Mouse (Mus musculus): Measurements from ENCODE around the gene Rtkn.
A peak's percentile ranks its signal among the peaks of the same experiment; 100 is the strongest.

Gene Rtkn

GRCm38 (mm10) chr6:83134951-83135513 lies at the start of gene Rtkn:
TSS of gene Rtkn (plus strand) at chr6:83135463.
- DNase-seq (ENCODE audit: low spot score in 2 of 2): no peak

- no peak for DNase-seq (ENCODE audit: low spot score in 2 of 2)
Observed at GRCm38 (mm10) chr6:83086121-83087035, 48.9 kb upstream of the Rtkn start, which contains the start of gene Lbx2. TSS of gene Lbx2 (plus strand) at chr6:83086367.

DNA sequence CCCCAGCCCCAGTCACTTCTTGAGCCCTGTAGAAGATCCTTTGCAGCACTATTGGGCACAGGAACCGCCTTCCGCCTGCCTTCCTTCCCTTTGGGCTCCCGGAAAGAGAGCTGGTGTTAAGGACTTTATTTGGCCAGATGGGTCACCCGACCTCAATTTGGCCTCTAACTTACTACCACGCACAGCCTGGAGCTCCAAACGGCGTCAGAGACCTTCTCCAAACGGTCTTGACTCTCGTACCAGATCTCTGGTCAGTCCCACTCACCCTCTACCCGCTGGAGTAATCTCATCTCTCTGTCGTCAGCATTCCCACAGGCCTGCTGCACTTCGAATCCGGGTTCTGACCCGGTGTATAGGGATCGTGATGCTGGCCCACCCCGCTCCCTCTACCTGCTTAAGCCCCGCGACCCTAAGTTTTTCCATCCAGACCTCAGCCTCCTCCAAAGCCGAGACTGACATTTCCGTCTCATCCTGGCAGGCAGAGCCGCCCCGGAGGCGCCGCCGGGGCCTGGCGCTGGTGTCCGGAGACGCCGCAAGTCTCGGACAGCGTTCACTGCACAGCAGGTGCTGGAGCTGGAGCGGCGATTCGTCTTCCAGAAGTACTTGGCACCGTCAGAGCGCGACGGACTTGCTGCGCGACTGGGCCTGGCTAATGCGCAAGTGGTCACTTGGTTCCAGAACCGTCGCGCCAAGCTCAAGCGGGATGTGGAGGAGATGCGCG lies 47.9 kb upstream of the Rtkn start:
- DNase-seq (ENCODE audit: low spot score in 2 of 2): no peak

DNA sequence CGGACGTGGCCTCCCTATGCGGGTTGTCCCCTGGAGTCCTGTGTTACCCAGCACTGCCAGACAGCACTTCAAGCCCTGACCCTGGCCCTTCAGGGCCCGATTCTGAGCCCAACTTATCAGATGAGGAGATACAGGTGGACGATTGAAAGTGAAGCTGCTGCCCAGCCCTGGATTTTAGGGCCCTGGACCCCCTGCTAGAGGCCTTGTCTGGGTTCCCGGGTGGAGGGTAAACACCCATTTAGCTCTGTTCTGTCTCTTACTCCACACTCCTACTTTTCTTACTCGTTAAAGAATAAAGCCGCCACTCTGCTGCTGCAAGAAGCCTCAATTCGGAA lies 47.4 kb upstream of the Rtkn start:
- DNase-seq (ENCODE audit: low spot score in 2 of 2): no peak

GRCm38 (mm10) chr6:83092416-83093127 lies 42.7 kb upstream of the Rtkn start:
- DNase-seq (ENCODE audit: low spot score in 2 of 2): no peak

GRCm38 (mm10) chr6:83095968-83096367 lies 39.3 kb upstream of the Rtkn start:
- no peak for DNase-seq (ENCODE audit: low spot score in 2 of 2)

GRCm38 (mm10) chr6:83098411-83098810 lies 36.9 kb upstream of the Rtkn start:
- no peak for DNase-seq (ENCODE audit: low spot score in 2 of 2)

GRCm38 (mm10) chr6:83101316-83101687 lies 34.0 kb upstream of the Rtkn start, which contains the start of the genes Ccdc142 and Gm42688:
TSS of gene Ccdc142 (plus strand) at chr6:83101601.
TSS of gene Gm42688 (plus strand) at chr6:83101617.
- DNase-seq (ENCODE audit: low spot score in 2 of 2): peak; percentile 92 to 95

DNA sequence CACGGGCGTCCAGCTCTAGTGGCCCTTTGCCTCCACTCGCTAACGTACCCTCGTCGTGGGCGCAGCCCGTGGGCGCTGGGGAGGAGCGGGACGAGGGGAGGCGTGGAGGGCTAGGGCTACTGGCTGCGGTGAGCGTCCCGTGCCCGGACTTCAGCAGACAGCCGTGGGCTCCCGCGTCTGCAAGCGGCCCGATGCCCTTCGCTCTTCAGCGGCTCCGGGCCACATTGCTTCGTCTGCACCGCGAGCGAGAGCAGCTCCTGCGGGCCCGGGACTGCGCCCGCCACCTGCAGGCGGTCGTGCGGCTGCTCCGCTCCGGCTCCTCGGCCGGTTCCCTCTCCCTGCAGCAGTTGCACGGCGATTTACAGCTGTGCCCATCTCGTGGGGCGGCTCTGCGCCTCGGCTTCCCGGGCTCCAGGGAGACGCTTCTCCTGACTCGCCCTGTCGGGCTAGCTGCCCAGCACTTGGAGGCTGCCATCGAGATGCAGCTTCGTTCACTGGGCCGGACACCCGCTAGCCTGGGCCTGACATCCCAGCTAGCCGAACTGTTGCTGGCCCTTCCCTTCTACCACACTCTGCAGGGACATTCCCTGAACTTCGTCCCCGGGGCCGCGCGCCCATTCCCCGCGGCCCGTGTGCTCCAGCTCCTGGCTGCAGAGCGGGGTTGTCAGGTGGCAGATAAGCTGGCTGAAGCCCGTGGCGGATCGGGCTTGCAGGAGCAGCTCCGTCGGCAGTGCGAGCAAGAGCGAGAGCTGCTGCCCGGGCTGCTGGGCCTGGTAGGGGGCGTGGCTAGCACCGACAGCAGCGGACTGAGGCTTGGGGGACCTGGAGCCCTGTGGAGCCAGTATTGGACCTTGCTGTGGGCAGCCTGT lies 33.3 kb upstream of the Rtkn start:
- peak; percentile 63 to 68 for DNase-seq (ENCODE audit: low spot score in 2 of 2)

GRCm38 (mm10) chr6:83103130-83103650 lies 32.1 kb upstream of the Rtkn start:
- no peak for DNase-seq (ENCODE audit: low spot score in 2 of 2)

DNA sequence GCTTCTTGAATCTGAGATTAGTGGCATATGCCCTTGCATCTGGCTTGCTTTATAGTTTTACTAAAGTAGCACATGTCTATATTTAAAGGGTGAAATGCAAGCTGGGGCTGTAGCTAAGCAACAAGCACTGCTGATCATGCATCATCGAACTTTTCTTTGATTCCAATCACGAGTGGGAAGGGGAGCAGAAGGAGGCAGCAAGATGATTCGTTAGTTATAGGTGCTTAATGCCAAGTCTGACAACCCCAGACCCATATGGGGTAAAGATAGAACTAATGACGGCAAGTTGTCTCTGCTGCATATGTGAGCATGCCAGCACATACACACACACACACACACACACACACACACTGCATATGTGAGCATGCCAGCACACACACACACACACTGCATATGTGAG lies 31.1 kb upstream of the Rtkn start:
- DNase-seq (ENCODE audit: low spot score in 2 of 2): no peak

- DNase-seq (ENCODE audit: low spot score in 2 of 2): peak; percentile 69 to 81
Observed at GRCm38 (mm10) chr6:83107566-83108400, 27.5 kb upstream of the Rtkn start.

DNA sequence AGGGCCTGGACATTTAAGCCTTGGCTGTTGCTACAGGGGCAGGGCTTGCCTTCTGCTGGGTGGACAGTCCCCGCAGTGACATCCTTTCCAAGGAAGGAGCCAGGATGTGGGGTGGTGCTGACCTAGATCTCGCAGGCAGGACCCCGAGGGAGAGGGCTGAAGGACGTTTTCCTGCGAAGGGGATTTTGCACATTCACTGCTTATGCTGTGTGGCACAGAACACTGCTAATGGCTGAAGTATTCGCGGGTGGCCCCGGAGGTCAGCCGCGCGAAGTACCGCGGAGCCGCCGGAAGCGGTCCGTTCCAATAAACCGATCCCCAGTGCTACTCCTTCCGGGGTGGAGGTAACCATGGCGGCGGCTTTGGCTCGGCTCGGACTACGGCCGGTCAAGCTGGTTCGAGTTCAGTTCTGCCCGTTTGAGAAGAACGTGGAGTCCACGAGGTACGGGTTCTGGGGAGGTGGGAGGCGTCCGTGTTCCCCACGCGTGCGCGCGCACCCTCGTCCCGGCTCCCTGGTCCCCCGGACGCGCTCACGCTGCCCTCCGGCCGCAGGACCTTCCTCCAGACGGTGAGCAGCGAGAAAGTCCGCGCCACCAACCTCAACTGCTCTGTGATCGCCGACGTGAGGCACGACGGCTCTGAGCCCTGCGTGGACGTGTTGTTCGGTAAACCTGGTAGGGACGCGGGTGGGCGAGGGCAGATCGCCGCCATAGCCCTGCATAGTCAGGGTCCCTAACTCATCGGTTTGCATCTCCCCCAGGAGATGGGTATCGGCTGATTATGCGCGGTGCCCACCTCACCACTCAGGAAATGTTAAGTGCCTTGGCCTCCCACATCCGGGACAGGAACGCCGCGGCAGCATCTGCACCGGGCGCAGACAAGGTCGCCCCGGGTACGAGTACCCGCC lies 26.2 kb upstream of the Rtkn start, which contains the start of gene Mrpl53:
TSS of gene Mrpl53 (plus strand) at position 279 of the 907 bp plus-strand sequence.
- peak; percentile 74 to 77 for DNase-seq (ENCODE audit: low spot score in 2 of 2)

- DNase-seq (ENCODE audit: low spot score in 2 of 2): no peak
Observed at GRCm38 (mm10) chr6:83111510-83112136, 23.6 kb upstream of the Rtkn start.

GRCm38 (mm10) chr6:83115011-83115671 lies 20.1 kb upstream of the Rtkn start, which contains the start of gene Mogs:
TSS of gene Mogs (plus strand) at chr6:83115496.
- DNase-seq (ENCODE audit: low spot score in 2 of 2): peak; percentile 94 to 95

- DNase-seq (ENCODE audit: low spot score in 2 of 2): no peak
Observed at GRCm38 (mm10) chr6:83115682-83116372, 19.4 kb upstream of the Rtkn start.

All from spleen, postnatal 36 days (tissue).